Mouse (Mus musculus): Measurements from ENCODE around the gene Grm5. TPM values are rescaled to one million over a fixed set of nuclear protein-coding genes. Genes with fewer than 3 reads are reported as not detected.

Grm5 gene
- total RNA-seq (2021), result 100 to 1,000 TPM; 201 TPM
- long read RNA-seq, experiment 1, partial matches to known transcripts, result 23 of 27 reads
- long read RNA-seq, experiment 1, other reads (novel, unspliced or antisense), result 4 of 27 reads
- long read RNA-seq, experiment 2, partial matches to known transcripts, result 12 of 22 reads
- long read RNA-seq, experiment 2, other reads (novel, unspliced or antisense), result 10 of 22 reads

DNA sequence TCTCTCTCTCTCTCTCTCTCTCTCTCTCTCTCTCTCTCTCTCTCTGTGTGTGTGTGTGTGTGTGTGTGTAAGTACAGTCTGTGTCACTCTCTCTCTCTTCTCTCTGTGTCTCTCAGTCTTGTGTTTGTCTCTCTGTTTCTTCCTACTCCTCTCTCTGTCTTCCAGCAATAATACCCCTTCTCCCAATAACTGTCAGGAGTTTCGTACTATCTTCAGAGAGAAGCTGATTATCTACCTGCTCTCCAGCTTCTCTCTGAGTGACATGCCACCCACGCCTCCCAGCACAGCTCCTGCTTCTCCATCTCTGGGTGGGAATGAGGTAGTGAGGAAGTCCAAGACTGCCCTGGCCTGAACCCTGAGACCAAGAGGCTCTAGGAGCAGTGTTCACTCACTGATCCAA, at the start of gene Grm5:
TSS of gene Grm5 (plus strand) at position 301 of the 400 bp plus-strand sequence.
- no peak for TF ChIP-seq CTCF (IDR thresholded peaks at IDR 0.05)
- DNase-seq (ENCODE audit: extremely low spot score in 1 of 2, low spot score in 2 of 2), result no peak
- intact Hi-C loops (cut with DNase I), result loop anchor here (2.0 to 10.0 kb wide), 4 partner anchors 451 to 1459 kb away; no protein-coding TSS in a partner anchor
- Histone ChIP-seq H3K27ac (peak within 1 kb of the TSS; percentile 91), H3K4me3 (peak within 1 kb of the TSS; percentile 74)

DNA sequence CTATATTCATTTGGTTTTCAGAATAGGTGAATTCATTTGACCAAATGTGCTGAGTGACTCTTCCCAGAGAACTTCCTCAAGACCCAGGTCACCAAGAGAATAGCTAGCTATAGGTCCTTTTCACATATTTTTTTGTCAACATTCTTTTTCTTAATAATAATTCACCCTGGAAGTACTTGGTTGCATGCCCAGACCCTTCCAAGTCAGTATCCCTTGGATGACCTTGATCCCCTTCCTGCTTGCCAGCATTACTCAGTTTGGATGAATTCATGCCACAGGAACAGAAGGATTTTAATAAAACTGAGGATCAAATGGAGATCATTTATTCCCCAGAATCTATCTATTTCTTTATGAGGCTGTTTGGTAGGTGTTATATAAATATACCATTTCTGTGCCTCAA, 44.9 kb upstream of the Grm5 start:
- no peak overlapping the region for H3K27ac ChIP-seq
- intact Hi-C loops (cut with DNase I), result no loop called here
- DNase-seq (ENCODE audit: extremely low spot score in 1 of 2, low spot score in 2 of 2), result no peak
- no peak for TF ChIP-seq CTCF (IDR thresholded peaks at IDR 0.05)
- H3K4me3 ChIP-seq, result no peak overlapping the region

GRCm38 (mm10) chr7:87565300-87565699, 18.7 kb upstream of the Grm5 start:
- TF ChIP-seq CTCF (IDR thresholded peaks at IDR 0.05), result no peak

GRCm38 (mm10) chr7:87566476-87566875, 17.5 kb upstream of the Grm5 start:
- no peak overlapping the region for H3K27ac ChIP-seq
- intact Hi-C loops (cut with DNase I), result loop anchor here (1.0 to 5.0 kb wide), 3 partner anchors 290 to 1749 kb away; no protein-coding TSS in a partner anchor
- no peak overlapping the region for H3K4me3 ChIP-seq
- peak; percentile 81 for TF ChIP-seq CTCF (IDR thresholded peaks at IDR 0.05)
- DNase-seq (ENCODE audit: extremely low spot score in 1 of 2, low spot score in 2 of 2), result no peak

More at GRCm38 (mm10) chr7:87565300-87565699, 18.7 kb upstream of the Grm5 start:
- no peak overlapping the region for H3K4me3 ChIP-seq
- DNase-seq (ENCODE audit: extremely low spot score in 1 of 2, low spot score in 2 of 2), result no peak
- no peak overlapping the region for H3K27ac ChIP-seq
- intact Hi-C loops (cut with DNase I), result loop anchor here (5.0 kb wide), 1 partner anchor 1748 kb away; no protein-coding TSS in a partner anchor

- Histone ChIP-seq H3K27ac (peak overlapping the region; percentile 91), H3K4me3 (peak overlapping the region; percentile 74)
- intact Hi-C loops (cut with DNase I), result loop anchor here (2.0 to 10.0 kb wide), 4 partner anchors 451 to 1459 kb away; no protein-coding TSS in a partner anchor
- no peak; the same call in 1 of the 2 replicates for TF ChIP-seq CTCF (IDR thresholded peaks at IDR 0.05)
- DNase-seq (ENCODE audit: extremely low spot score in 1 of 2, low spot score in 2 of 2), result peak; percentile 76 to 77
Observed at GRCm38 (mm10) chr7:87584281-87584701, 323 bp downstream of the Grm5 start.

GRCm38 (mm10) chr7:87586271-87586937, 2.4 kb downstream of the Grm5 start:
- H3K4me3 ChIP-seq, result peak overlapping the region; percentile 74
- peak; percentile 53 for TF ChIP-seq CTCF (IDR thresholded peaks at IDR 0.05)
- intact Hi-C loops (cut with DNase I), result loop anchor here (2.0 to 10.0 kb wide), 9 partner anchors 66 to 956 kb away; no protein-coding TSS in a partner anchor
- peak overlapping the region; percentile 91 for H3K27ac ChIP-seq
- DNase-seq (ENCODE audit: extremely low spot score in 1 of 2, low spot score in 2 of 2), result peak; percentile 53 to 66

- no peak for TF ChIP-seq CTCF (IDR thresholded peaks at IDR 0.05)
- DNase-seq (ENCODE audit: extremely low spot score in 1 of 2, low spot score in 2 of 2), result no peak
- H3K27ac ChIP-seq, result no peak overlapping the region
- intact Hi-C loops (cut with DNase I), result loop anchor here (2.0 to 10.0 kb wide), 9 partner anchors 64 to 954 kb away; no protein-coding TSS in a partner anchor
- peak overlapping the region; percentile 74 for H3K4me3 ChIP-seq
Observed at GRCm38 (mm10) chr7:87587976-87588375, 4.0 kb downstream of the Grm5 start.

GRCm38 (mm10) chr7:87626251-87626650, 42.3 kb downstream of the Grm5 start:
- DNase-seq (ENCODE audit: extremely low spot score in 1 of 2, low spot score in 2 of 2), result no peak
- intact Hi-C loops (cut with DNase I), result no loop called here
- H3K4me3 ChIP-seq, result no peak overlapping the region
- TF ChIP-seq CTCF (IDR thresholded peaks at IDR 0.05), result no peak
- no peak overlapping the region for H3K27ac ChIP-seq

DNA sequence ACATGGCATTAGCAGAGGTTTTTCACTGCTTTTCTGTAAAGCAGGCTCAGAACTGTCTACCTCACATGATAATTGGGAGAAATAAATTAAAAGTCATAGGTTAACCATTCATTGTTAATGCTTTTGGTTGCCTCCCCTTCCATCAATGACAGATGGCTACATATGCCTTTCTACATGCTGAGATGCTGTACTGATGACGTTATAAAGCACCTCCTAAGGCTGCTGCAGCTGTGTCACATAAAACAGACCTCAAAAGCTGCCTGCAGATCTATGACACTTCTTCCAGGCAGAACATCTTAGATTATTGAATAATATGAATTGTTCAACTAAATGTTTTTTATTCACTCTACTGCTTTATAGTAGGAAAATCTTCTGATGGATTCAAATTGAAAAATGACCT, 51.6 kb downstream of the Grm5 start:
- TF ChIP-seq CTCF (IDR thresholded peaks at IDR 0.05), result no peak
- intact Hi-C loops (cut with DNase I), result no loop called here
- no peak for DNase-seq (ENCODE audit: extremely low spot score in 1 of 2, low spot score in 2 of 2)
- H3K27ac ChIP-seq, result no peak overlapping the region
- no peak overlapping the region for H3K4me3 ChIP-seq

- Histone ChIP-seq H3K4me3 (no peak overlapping the region), H3K27ac (no peak overlapping the region; the same call in 1 of the 2 replicates)
- intact Hi-C loops (cut with DNase I), result loop anchor here (5.0 kb wide), 1 partner anchor 63 kb away; no protein-coding TSS in a partner anchor
- no peak for DNase-seq (ENCODE audit: extremely low spot score in 1 of 2, low spot score in 2 of 2)
- no peak; the same call in 1 of the 2 replicates for TF ChIP-seq CTCF (IDR thresholded peaks at IDR 0.05)
Observed at GRCm38 (mm10) chr7:87650610-87651009, 66.6 kb downstream of the Grm5 start.

GRCm38 (mm10) chr7:87661794-87662193, 77.8 kb downstream of the Grm5 start:
- intact Hi-C loops (cut with DNase I), result no loop called here
- no peak for DNase-seq (ENCODE audit: extremely low spot score in 1 of 2, low spot score in 2 of 2)
- no peak for TF ChIP-seq CTCF (IDR thresholded peaks at IDR 0.05)
- Histone ChIP-seq H3K27ac (peak overlapping the region; percentile 62; the same call in 1 of the 2 replicates), H3K4me3 (no peak overlapping the region)

GRCm38 (mm10) chr7:87664041-87664440, 80.1 kb downstream of the Grm5 start:
- H3K27ac ChIP-seq, result no peak overlapping the region
- no peak for TF ChIP-seq CTCF (IDR thresholded peaks at IDR 0.05)
- no peak overlapping the region for H3K4me3 ChIP-seq
- no peak for DNase-seq (ENCODE audit: extremely low spot score in 1 of 2, low spot score in 2 of 2)
- intact Hi-C loops (cut with DNase I), result no loop called here
